Mouse (Mus musculus) embryo, embryonic 10.5 days (tissue): ENCODE data around the gene Gnmt.
"Not testable (repeated sequence)": the region's sequence is repeated elsewhere in the genome, so short reads cannot be mapped to it uniquely, and the experiment has no call there.

Experiments
- DNase-seq: peaks from one replicate; pipeline ENCODE4 v3.0.0-alpha.2; 2015; ENCODE audit warnings: low spot score

Gene Gnmt

GRCm38 (mm10) chr17:46728904-46729318, at the start of gene Gnmt:
TSS of gene Gnmt (minus strand) at chr17:46729168.
- no peak for DNase-seq

GRCm38 (mm10) chr17:46776087-46776486, 47.1 kb upstream of the Gnmt start:
- no peak for DNase-seq

- DNase-seq = no peak
Observed at GRCm38 (mm10) chr17:46775070-46775469, 46.1 kb upstream of the Gnmt start.

- no peak for DNase-seq
Observed at GRCm38 (mm10) chr17:46774131-46774472, 45.1 kb upstream of the Gnmt start.

GRCm38 (mm10) chr17:46773278-46774130, 44.5 kb upstream of the Gnmt start:
- DNase-seq = peak; percentile 52

GRCm38 (mm10) chr17:46772404-46773277, 43.7 kb upstream of the Gnmt start, which contains the start of gene 2310039H08Rik:
TSS of gene 2310039H08Rik (plus strand) at chr17:46772635.
- peak; percentile 93 for DNase-seq

- DNase-seq = no peak
Observed at GRCm38 (mm10) chr17:46772038-46772403, 43.1 kb upstream of the Gnmt start.

GRCm38 (mm10) chr17:46771616-46772015, 42.6 kb upstream of the Gnmt start:
- no peak for DNase-seq

GRCm38 (mm10) chr17:46771025-46771424, 42.1 kb upstream of the Gnmt start:
- DNase-seq = peak; percentile 30

- DNase-seq = no peak
Observed at GRCm38 (mm10) chr17:46770546-46770945, 41.6 kb upstream of the Gnmt start.

GRCm38 (mm10) chr17:46767868-46768267, 38.9 kb upstream of the Gnmt start:
- no peak for DNase-seq

GRCm38 (mm10) chr17:46764916-46765315, 35.9 kb upstream of the Gnmt start:
- not testable (repeated sequence) for DNase-seq

- no peak for DNase-seq
Observed at GRCm38 (mm10) chr17:46763544-46763943, 34.6 kb upstream of the Gnmt start, which contains the start of gene Ptcra. TSS of gene Ptcra (minus strand) at chr17:46763712.

GRCm38 (mm10) chr17:46758753-46759152, 29.8 kb upstream of the Gnmt start:
- no peak for DNase-seq

- peak; percentile 99 for DNase-seq
Observed at GRCm38 (mm10) chr17:46751794-46752556, 23.0 kb upstream of the Gnmt start, which contains the start of gene Cnpy3. TSS of gene Cnpy3 (minus strand) at chr17:46752214.

GRCm38 (mm10) chr17:46751056-46751793, 22.3 kb upstream of the Gnmt start:
- DNase-seq = peak; percentile 19

- DNase-seq = no peak
Observed at GRCm38 (mm10) chr17:46750580-46750979, 21.6 kb upstream of the Gnmt start.

GRCm38 (mm10) chr17:46749282-46749681, 20.3 kb upstream of the Gnmt start:
- no peak for DNase-seq

- DNase-seq = no peak
Observed at GRCm38 (mm10) chr17:46747806-46748205, 18.8 kb upstream of the Gnmt start.

- no peak for DNase-seq
Observed at GRCm38 (mm10) chr17:46747234-46747633, 18.3 kb upstream of the Gnmt start.

GRCm38 (mm10) chr17:46745506-46745905, 16.5 kb upstream of the Gnmt start:
- no peak for DNase-seq
